Mouse (Mus musculus): ENCODE data around the gene Pter.

The Pter gene

DNA sequence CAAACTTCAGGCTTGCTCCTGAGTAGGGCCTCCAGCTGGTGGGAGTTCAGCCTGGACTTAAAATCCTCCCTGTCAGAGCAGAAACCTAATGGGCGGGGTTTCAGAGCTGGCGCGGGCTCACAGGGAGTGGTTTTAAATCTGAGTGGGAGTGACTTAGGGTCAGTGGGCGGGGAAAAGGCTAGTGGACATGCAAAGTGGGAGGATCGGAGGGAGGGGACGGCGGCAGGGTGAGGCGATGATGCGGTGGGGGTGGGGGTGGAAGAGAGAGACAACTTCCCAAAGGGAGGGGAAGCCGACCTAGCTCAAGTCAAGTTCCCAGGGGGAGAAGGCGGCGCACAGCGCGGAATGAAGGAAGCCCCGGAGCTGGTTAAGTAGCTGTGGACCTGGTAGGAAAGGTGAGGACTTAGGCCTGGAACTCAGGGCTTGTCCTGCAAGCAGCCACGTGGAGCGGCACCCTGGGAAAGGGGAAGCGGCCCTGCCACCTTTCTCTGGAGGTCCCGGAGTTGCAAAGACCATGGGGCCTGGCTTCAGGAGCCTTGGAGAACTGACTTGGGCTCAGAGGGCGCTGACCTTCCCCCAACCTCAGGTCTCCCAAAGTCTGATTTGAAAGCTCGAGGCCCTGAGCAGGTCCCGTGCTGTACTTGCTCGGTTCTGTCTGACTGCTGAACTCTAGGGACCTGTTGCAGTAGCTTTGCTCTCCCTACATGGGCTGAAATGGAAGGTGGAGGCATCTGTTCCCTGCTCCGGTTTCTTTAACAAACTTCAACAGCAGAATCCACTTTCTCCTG is at the start of gene Pter:
Gene Pter (plus strand): TSS at position 238 of the 788 bp plus-strand sequence.
- peak; percentile 90 to 91 for DNase-seq

DNA sequence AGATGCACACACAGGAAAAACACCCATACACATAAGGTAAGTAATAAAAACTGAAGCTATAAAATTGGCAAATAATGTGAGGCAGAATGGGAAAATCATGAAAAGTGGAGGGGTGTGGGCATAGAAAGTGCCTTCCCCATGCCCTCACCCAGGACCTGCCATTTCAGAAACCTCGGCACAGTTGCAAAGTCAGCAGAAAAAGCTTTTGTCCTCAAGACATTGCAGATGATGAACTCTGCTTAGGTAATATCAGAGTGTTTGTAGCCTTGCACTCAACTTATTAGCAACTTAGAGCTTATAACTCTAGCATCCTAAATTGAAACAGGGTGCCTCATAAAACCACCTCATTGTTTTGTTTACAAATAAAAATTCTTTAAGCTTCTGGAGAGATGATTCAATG is 49.6 kb upstream of the Pter start:
- DNase-seq: no peak

DNA sequence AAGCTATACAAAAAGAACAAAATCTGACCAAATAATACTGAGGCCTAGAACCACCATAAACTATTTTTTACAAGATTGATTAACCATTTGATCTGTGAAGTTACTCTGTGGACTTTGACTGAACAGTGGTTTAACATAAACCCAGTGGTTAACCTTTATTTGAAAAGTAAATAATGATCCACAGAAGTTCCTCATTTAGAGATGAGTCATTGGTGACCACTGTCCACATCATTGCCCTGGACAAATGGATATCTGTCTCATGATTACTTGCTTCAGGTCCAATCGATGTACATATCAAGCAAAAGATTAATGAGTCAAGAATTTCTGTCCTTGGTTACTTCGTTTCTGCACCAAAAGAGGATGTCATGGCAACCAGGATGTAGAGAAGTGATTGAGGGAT is 44.3 kb upstream of the Pter start:
- DNase-seq: no peak

DNA sequence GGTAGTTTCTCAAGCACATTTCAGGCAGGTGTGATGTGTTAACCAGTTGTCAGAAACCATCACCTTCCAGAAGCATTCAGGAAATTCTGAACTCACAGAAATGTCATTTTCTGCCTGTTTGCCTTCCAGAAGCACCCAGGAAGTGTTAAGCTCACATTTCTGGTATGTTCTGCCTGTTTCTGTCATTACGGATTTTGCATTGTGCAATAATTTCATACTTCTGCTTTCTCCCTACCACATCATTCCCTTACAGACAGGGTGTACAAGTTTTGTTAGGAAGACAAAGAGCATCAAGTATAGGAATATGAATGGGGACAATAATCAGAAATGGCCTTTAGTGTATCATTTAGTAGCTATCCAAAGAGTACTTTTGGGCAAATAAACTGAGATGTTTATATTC is 42.8 kb upstream of the Pter start:
- no peak for DNase-seq

DNA sequence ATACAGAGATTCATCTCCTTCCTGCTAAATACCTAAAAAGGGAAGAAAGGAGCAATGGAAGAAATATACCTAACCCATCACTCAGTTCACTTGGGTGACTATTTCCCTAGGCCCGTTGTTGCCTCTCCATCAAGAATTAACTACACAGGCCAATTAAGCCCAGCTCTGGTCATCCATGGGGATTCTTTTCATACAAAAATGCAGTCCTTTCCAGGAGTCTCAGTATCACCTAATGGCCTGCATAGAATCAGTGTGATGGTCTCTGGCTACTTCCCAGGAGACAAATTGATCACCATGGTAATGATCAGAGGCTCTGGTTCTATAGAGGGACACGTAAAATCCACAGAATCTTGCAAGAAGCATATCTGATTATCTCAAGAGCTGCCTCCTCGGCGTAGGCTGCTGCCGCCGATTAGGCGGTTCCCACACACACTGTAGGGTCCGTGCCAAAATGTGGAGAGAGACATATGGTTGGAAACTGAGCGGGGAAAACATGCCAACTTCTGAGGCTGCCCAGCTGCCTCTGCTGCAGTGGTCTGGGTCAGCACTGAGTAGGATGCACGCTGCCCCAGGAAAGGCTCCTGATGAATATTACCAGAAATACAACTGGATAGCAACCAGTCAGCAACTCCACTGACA is 40.4 kb upstream of the Pter start:
- peak in 1 of 2 experiments; percentile 23 for DNase-seq

DNA sequence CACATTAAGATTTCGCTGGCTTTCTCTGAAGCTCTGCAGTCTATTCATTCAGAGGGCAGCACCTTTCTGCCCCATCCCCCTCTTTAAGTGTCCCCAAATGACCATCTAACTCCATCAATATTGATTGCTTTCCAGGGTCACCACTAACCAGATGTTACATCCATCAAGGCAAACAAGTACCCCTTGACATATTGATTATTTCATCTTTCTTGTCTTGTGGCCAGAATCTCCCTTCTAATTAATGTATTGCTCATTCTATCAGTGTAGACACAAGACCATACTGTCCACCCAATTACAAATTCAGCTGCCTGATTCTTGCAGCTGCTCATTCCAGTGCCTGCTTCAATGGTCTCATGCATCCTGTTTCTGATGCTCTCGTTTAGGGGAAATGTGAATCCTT is 36.8 kb upstream of the Pter start:
- DNase-seq: no peak

DNA sequence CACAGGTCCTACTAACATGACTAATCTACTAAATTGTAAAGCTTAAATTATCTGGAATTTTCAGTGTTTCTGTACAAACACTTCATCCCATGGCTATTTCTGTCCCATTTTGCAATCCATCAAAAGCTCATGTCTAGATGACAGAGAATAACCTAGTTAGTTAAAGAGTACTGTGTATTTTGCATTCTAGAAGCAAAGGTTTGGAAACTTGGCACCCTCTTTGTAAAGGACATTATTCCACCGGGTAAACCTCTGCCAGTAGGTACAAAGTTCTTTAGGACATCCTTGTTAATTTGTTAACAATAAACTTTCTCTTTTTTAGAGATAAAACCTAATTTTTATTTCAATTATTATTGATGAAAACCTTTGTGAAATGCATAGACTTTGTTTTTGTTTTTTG is 18.1 kb upstream of the Pter start:
- no peak for DNase-seq

DNA sequence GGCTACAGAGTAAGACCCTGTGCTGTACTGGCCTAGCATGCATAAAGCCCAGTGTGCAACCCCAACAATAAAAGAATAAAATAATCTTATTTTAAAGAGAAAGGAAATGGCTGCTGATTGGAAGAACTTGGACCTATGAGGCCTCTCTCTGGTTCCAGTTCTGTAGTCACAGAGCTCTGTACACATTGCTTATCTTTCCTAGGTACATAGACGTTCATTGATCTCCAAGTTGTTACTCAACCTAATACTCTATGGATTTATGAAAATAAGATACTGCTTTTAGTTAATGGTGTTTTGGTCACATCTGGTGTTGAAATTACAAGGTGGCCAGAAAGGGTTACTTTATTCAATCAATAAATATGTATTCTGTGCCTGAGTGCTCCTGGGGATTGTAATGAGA is 1.8 kb downstream of the Pter start:
- no peak for DNase-seq

DNA sequence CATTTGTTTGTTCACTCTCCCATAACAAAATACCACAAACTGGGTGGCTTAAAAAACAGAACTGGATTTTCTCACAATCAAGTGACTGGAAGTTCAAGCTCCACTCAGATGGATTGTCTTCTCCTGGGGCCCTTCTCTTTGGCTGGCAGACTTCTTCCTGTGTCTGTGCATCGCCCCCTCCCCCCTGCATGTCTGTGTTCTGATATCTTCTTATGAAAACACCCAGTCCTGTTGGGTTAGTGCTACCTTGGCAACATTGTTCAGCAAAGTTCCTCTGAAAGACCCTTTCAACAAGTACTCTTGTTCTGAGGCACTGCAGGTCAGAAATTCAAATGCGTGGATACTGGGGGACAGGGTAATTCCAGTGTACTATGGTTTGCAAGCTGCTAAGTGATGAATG is 6.5 kb downstream of the Pter start:
- no peak for DNase-seq

DNA sequence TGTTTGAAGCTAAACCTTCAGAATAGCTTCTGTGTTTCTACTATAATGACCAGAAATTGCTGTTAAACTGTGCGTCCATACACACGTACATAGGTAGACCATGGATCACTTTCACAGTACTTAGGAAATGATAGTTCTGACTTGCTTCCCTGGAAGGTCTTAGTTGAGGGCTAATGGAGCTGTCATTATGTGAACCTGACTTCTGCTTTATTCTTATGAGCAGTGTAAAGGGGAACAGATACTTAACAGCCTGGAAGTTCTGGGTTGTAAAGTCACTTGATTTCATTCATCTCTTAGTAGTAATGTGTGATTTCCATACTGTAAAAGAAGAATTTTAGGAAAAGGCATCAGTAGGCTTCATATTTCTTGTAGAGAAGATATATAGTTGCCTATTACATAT is 10.1 kb downstream of the Pter start:
- DNase-seq: no peak

DNA sequence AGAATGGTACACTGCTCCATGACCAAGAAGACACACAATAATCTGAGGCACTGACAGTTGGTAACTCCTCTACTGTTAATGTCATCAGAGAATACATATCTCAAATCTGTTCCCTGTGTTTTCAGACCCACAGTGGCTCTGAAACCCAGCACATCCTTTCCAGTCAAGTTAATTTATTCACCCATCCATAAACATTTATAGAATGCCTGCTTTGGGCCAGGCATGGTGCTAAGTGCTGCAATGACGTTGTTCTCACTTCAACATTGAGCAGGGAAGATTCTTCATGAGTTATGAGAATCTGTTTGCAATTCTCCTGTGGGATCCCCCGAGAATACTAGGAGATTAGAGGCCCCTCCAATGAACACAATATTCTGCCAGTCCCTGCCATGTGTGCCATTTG is 11.4 kb downstream of the Pter start:
- DNase-seq: no peak

DNA sequence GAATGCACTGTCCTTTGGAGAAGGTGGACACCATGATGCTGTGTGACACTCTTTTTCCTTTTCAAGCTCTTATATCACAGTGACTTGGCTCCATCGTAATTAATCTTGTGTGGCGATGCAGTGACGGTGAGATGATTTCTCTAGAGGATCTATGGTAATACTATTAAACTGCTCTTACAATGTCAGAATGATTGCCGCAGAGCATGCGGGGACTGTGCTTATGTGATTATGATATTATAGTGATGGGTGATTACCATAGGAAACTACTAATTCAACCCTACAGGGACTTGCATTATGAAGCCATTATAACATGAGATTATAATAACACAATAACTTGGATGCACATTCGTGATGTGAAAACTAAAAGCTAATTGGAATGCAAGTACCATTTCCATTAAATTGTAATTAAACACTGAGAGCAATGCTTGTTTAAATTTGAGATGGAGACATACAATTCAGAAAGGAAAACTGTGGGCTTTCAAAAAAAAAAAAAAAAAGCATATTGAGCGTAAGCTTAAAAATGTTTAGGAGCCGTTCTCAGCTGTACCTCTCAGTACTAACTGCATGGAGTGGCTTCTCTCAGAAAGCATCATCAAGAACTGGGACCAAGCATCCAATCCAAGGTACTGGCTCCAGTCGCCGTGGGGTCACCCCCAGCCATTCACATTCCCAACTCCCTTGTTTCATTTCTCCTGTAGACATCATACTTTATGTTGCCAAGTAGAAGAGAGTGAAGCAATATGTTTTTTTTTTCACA is 13.8 kb downstream of the Pter start:
- no peak for DNase-seq

DNA sequence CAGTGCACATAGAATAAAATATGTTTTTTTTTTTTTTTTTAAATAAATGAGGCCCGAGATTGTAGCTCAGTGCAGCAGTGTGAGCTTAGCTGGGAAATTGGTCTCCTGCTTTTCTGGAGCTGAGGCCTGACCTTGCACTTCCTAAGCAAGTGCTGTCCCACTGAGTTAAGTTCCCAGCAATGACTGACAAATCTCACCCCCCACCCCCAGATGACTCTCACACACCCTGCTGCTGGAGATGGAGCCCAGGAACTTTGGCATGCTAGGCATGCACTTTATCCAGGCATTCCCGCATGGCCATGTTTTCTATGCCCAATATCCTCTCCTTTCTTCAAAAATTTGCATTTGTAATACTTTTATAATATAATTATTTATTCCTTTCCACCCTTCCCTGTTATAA is 14.8 kb downstream of the Pter start:
- no peak for DNase-seq

DNA sequence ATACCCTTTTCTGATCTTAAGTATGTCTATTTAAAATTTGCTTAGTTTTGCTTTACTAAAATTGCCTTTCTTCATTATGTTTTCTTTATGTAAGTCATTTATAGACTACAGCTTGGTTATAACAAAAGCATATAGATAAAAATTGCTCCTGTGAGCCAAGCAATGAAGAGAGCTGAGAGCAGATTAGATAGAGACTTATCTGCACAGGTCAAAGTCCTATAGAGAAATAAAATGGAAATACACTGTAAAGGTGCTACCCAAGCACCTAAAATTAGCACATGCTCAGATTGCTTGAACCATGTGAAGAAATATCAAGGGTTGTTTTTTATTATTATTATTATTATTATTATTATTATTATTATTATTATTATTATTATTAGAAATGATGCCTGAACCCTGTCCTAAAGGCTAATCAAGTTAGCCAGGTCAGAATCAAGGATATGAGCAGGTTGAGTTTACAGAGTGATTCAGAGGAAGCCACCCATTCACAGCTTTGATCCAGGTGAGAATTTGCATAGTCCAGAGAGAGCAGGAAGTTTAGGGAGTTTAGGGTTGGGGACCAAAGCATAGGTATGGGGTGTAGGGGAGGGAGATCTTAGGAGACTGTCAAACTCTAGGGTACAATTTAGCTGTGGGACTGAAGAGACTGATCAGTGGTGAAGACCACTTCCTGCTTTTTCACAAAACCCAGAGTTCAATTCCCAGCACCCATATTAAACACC is 33.0 kb downstream of the Pter start:
- DNase-seq: no peak

DNA sequence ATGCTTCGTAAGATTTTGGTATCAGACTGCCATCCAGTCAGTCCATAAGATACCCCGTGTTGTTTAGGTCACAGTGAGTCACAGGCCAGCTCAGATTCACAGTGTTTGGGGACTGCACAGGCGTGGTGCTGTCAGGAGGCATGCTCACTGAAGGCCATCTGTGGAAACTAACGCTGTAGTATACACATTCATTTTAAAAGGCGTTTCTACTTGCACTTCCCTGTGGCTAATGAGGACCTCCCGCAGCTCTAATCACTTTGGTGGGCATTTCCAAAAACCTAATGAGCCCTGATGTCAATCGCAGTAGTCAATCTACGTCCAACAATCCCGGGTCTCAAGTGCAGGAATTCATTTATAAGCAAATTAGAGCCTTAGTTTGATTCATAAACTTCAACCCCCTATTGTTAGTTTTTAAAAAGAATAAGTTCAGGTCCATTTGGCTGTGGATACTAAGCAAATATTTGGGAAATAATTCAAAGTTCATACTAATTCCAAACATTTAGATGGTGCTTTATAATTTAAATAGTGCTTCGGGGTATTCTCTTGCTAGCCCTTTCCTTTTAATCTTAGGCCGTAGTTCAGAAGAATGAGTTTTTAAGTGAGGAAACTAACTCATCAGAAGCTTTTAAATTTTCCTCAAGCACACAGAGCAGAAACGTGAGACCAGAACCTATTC is 46.3 kb downstream of the Pter start:
- DNase-seq: no peak

DNA sequence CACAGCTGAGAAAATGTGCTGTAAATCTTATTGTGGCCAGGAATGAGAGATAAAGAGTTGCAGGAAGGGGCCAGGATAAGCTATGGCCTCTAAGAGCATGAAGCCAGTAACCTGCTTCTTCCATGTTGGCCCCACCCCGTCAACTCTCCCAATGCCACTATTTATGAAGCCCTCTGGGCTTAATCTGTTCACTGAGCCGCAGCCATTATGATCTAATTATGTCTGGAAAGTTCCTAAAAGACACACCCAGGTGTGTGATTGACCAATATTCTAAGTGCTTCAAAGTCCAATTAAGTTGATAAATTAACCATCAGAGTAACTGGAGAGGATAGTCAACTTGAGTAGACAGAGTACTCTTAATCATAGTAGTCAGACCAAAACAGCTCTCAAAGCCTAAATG is 49.9 kb downstream of the Pter start:
- DNase-seq: no peak

DNA sequence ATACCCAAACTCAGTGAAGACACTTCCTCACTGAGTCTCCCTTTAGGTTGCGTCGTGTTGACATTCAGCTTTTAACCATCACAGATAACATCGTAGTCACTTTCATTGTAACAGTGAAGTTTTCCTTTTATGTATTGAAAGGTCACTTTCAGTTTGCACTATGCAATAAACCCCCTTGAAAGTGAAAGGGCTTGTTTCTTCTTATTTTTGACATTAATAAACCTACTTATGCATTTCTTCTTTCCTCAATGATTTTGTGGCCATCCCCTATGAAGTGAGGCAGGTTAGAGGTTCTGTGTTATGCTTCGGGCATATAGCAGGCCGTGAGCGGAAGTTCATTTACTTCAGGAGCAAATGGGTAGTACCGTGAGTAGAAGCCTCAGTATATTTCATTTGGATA is 53.5 kb downstream of the Pter start:
- DNase-seq: no peak

DNA sequence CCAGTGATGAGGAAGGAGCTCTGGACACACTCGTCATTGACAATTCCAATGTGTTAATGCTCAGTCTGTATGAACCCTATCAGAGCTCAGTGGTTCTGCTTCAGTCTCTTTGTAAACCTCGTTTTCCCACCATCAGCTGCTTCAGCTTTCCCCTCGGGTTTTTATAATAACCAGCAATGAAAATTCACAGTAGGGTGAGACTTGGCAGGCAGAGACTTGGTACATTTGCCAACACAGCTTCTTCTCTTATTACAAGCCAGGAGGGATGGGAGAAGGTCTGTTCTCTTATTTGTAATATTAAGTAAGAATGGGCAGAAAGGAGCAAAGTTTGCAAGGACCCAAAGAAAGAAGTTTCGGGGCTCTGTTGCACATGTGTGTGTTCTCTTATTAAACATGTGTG is 54.9 kb downstream of the Pter start:
- DNase-seq: no peak

DNA sequence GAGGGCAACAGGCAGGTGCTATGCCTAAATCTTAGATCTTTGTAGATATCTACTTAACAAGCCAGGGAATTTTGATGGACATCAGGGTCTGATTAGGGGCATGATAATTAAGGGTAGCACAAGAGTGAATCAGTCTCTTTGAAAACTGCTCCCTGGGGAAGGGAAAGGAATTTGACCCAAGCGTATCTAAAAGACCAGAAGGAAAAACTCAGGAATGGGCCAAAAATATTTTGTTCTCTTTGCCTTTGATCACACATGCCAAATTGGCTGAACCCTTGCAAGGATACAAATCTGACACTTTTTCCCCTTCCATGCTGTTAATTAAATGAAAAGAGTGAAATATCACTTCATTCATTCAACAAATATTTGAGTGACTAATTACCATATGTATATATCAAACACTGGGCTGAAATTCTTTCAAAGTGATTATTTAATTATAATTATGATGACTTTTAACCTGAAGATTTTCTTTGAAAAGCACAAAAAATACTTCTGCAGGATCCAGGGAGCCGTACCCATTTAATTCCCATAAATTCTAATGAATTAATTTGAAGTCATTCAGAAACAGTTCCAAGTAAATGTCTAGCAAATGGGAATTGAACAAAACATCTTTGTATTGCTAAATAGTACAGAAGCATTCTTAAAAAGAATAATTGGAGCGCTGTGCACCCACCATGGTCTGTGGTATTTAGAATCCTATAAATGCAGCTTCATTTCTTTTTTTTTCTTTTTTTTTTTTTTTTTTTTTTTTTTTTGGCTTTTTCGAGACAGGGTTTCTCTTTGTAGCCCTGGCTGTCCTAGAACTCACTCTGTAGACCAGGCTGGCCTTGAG is 61.3 kb downstream of the Pter start:
- no peak for DNase-seq

DNA sequence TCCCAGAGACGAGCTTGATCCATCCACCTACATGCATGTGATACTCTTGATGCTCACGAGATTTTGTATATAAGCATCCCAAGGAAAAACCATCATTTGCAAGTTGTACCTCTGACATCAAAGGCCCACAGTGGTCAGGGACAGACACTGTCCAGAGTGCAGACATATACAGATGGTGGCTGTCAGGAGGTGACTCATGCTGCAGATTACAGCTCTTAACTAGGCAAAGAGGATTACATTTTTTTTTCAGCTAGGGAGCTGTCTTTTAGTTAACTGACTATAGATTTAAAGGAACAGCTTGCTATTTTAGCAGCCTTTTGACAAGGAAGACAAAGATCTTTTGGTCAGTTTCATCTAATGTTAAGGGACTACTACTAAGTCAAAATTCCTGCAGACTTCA is 76.2 kb downstream of the Pter start:
- DNase-seq: no peak

DNA sequence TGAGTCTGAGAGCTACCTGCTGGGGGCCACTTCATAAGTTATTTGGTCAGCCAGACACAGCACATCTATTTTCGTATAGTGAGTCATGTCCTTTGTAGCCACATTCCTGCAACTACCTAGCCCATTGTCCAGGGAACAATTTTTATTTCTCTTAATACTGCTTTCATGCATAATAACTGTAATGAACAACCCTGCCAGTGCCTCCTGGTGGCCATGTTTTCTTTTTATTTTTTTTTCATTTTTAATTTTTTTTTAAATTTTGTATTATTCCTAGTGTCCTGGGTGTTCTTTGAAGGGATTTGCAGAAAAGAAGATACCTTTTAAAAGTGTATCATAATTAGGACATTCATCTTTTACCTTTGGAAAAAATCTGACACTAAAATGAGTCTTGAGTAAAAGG is 84.6 kb downstream of the Pter start:
- no peak for DNase-seq
